Mouse (Mus musculus) megakaryocyte, adult 5-6 weeks (primary cell): Measurements from ENCODE around the gene Hip1. TPM values are rescaled to one million over a fixed set of nuclear protein-coding genes. Genes with fewer than 3 reads are reported as not detected.
"Not testable (repeated sequence)": the region's sequence is repeated elsewhere in the genome, so short reads cannot be mapped to it uniquely, and the experiment has no call there.

ENCODE experiments used
- ATAC-seq: 2 replicates; pipeline ENCODE4 v1.8.0; 2016; ENCODE audit warnings: mild to moderate bottlenecking, inconsistent platforms; ENCODE audit not compliant: poor library complexity, severe bottlenecking
- total RNA-seq, 2 experiments: library from RNA; stranded (forward) in 1 of 2; stranded (reverse) in 1 of 2; fragments of 153-499, 151-499 nt in 1 of 2; fragments of 221-1000, 200-1000 nt in 1 of 2; gene quantifications; 2 replicates each; pipeline versions ENCODE4 v1.2.3 to v1.2.4; 2015 to 2017

Gene Hip1
- total RNA-seq, 2 experiments from 2014 or later = 21.6 to 34.7 TPM

DNA sequence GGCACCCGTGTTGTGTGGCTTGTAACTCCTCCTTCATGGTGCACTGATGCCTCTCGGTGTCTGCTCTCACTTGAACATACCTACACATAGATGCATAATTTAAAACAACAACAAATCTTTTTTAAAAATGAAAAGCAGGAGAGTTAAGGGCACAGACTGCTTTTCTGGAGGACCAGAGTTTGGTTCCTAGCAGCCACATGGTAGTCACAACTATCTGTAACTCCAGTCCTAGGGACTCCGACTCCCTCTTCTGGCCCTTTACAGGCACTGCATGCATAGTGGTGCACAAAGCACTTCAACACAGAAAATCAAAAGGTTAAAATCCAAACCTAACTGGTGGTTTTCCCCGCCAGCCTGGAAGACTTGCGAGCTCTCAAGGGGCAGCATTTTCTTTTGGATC is 171.3 kb downstream of the Hip1 start:
- no peak for ATAC-seq

- no peak for ATAC-seq
Observed at GRCm38 (mm10) chr5:135371195-135371594, 173.7 kb downstream of the Hip1 start.

DNA sequence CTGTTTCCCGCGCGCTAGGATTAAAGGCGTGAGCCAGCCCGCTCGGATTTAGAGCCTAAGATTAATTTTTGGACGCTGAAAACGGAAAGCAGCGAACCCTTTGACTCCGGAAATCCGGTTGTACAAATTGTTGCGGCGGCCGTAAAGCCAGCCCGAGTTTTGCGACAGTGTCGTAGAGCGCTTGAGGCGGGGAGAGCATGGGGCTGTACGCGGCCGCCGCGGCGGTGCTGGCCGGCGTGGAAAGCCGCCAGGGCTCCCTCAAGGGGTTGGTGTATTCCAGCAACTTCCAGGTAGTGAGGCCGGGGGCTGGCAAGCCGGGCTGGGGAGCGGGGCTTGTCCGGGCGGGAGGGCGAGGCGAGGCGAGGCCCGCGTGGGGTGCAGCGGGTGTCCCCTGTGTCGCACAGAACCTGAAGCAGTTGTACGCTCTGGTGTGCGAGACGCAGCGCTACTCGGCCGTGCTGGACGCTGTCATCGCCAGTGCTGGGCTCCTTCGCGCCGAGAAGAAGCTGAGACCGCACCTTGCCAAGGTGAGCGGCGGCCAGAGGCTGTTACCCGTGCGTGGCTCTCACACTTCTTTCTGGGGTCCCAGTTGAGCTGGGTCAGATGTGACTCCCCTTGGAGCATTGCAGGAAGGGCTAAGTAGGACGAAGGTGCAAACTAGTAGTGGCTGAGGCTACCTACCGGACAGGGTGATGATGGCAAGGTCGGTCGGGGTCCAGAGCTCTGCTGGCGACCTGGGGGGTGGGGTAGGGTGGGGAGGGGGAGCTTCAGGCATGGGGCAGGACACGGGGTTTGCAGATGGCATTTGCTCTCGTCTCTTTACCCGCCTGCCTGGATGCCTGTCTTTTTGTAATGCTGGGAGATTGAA is 174.9 kb downstream of the Hip1 start, which contains the start of gene Nsun5:
Gene Nsun5, plus strand, starts transcription at position 167 of the 868 bp plus-strand sequence.
- peak; percentile 93 for ATAC-seq

- not testable (repeated sequence) for ATAC-seq
Observed at GRCm38 (mm10) chr5:135369196-135369595, 175.7 kb downstream of the Hip1 start.

- ATAC-seq = no peak
Observed at GRCm38 (mm10) chr5:135368312-135368711, 176.6 kb downstream of the Hip1 start.

DNA sequence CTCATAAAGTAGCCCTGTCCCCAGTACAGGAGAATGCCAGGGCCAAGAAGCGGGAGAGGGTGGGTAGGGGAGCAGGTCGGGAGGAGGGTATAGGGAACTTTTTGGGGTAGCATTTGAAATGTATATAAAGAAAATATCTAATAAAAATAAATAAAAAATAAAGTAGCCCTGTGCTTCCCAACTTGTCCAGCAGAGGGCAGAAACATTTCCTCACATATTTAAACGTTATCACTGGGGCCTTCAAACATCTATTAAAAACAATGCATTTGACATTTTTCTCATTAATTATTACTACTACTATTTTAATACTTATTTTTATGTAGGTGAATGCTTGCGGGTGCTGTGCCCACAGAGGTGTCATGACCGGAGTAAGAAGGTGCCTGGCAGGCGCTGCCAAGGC is 177.1 kb downstream of the Hip1 start:
- no peak for ATAC-seq

- 0 out of 2 replicates have a peak, but pooled peaks have one; percentile 38 for ATAC-seq
Observed at GRCm38 (mm10) chr5:135363540-135363939, 181.4 kb downstream of the Hip1 start.

- ATAC-seq = no peak
Observed at GRCm38 (mm10) chr5:135362572-135362971, 182.3 kb downstream of the Hip1 start.

DNA sequence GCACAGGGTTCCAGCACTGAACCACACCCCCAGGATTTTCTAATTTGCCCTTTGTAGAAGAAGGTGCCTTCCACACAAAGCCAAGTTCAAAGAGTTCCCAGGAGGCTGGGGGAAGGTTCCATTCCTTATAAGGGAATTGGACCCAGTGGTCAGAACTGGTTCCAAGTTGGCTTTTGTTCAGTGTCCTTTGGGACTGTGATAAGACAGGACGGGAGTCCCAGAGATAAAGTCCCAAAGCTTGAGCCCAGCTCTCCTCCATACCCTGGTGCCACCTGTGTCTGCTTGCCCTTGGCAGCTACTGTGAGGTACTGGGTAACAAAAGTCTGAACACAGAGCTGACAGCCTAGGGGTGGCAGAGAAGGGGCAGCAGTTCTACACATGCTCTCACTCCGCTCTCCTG is 185.1 kb downstream of the Hip1 start:
- ATAC-seq = no peak

DNA sequence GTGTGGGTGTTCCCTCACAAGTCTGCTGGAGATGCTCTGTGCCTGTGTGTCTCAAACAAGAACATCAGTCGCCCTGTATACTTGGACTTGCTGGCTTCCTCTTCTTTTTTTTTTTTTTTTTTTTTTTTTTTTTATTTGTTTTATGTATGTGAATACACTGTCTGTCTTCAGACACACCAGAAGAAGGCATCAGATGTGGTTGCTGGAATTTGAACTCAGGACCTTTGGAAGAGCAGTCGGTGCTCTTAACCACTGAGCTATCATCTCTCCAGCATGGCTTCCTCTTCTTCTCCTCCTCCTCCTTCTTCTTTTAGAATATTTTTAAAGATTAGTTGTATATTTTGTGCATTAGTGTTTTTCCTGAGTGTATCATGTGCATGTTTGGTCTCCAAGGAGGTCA is 187.4 kb downstream of the Hip1 start:
- no peak for ATAC-seq

Other genes starting within 250 kb of the Hip1 start
- not detected in 2 replicates for gene Fkbp6, start 195.1 kb downstream of the Hip1 start, total RNA-seq (2015)
- gene Fkbp6, start 195.1 kb downstream of the Hip1 start, total RNA-seq (2017) = not detected in 2 replicates
- gene Trim50, start 191.8 kb downstream of the Hip1 start, total RNA-seq (2015) = not detected in 2 replicates
- not detected in 2 replicates for gene Trim50, start 191.8 kb downstream of the Hip1 start, total RNA-seq (2017)
- gene Nsun5, start 175.2 kb downstream of the Hip1 start, total RNA-seq (2015) = 7.0 and 7.4 TPM in 2 replicates
- 10.2 and 11.9 TPM in 2 replicates for gene Nsun5, start 175.2 kb downstream of the Hip1 start, total RNA-seq (2017)
- gene Pom121, start 150.6 kb downstream of the Hip1 start, total RNA-seq (2015) = 35.4 and 37.3 TPM in 2 replicates
- 5.2 and 7.4 TPM in 2 replicates for gene Pom121, start 150.6 kb downstream of the Hip1 start, total RNA-seq (2017)
- not detected in 2 replicates for gene Ccl26, start 18.4 kb upstream of the Hip1 start, total RNA-seq (2015)
- gene Ccl26, start 18.4 kb upstream of the Hip1 start, total RNA-seq (2017) = not detected in 2 replicates
- gene Ccl24, start 27.9 kb upstream of the Hip1 start, total RNA-seq (2015) = 0.25 and 3.5 TPM in 2 replicates
- gene Ccl24, start 27.9 kb upstream of the Hip1 start, total RNA-seq (2017) = 0.37 TPM in 1 of 2 replicates, not detected in the other
- 3.8 and 8.6 TPM in 2 replicates for gene Rhbdd2, start 87.5 kb upstream of the Hip1 start, total RNA-seq (2015)
- gene Rhbdd2, start 87.5 kb upstream of the Hip1 start, total RNA-seq (2017) = 1.8 and 3.4 TPM in 2 replicates
- 29.6 and 31.1 TPM in 2 replicates for gene Por, start 124.9 kb upstream of the Hip1 start, total RNA-seq (2015)
- gene Por, start 124.9 kb upstream of the Hip1 start, total RNA-seq (2017) = 45.9 and 49.7 TPM in 2 replicates
- gene Tmem120a, start 199.3 kb upstream of the Hip1 start, total RNA-seq (2015) = 18.1 and 20.9 TPM in 2 replicates
- 15.1 and 19.1 TPM in 2 replicates for gene Tmem120a, start 199.3 kb upstream of the Hip1 start, total RNA-seq (2017)
- gene Styxl1, start 233.3 kb upstream of the Hip1 start, total RNA-seq (2015) = 0.25 TPM in 1 of 2 replicates, not detected in the other
- gene Styxl1, start 233.3 kb upstream of the Hip1 start, total RNA-seq (2017) = 0.18 TPM in 1 of 2 replicates, not detected in the other
- 240 and 251 TPM in 2 replicates for gene Mdh2, start 233.4 kb upstream of the Hip1 start, total RNA-seq (2015)
- gene Mdh2, start 233.4 kb upstream of the Hip1 start, total RNA-seq (2017) = 111 and 129 TPM in 2 replicates